Mouse (Mus musculus) hematopoietic stem cell, adult 5-6 weeks (primary cell): ENCODE data around the gene Rhbdl2. TPM values are rescaled to one million over a fixed set of nuclear protein-coding genes. Genes with fewer than 3 reads are reported as not detected.

Experiments used
- ATAC-seq, 2 experiments: fragments of 125-278 bp in 1 of 2; replicated peaks in 1 of 2; 2 replicates each; pipeline ENCODE4 v1.8.0; 2016 to 2017; ENCODE audit warnings: inconsistent platforms in 2 of 2, mild to moderate bottlenecking in 2 of 2, moderate number of reproducible peaks in 2 of 2, low read depth in 1 of 2, moderate TSS enrichment in 1 of 2; ENCODE audit not compliant: low FRiP score in 2 of 2, poor library complexity in 2 of 2, severe bottlenecking in 2 of 2, insufficient read depth in 1 of 2, low TSS enrichment in 1 of 2
- total RNA-seq: library from RNA; stranded (forward); fragments of 172-1452, 232-1000 nt; gene quantifications from 2 replicates; pipeline ENCODE4 v1.2.3, GENCODE M21; 2017

Rhbdl2 gene
- total RNA-seq, 1 experiment from 2014 or later = not detected

DNA sequence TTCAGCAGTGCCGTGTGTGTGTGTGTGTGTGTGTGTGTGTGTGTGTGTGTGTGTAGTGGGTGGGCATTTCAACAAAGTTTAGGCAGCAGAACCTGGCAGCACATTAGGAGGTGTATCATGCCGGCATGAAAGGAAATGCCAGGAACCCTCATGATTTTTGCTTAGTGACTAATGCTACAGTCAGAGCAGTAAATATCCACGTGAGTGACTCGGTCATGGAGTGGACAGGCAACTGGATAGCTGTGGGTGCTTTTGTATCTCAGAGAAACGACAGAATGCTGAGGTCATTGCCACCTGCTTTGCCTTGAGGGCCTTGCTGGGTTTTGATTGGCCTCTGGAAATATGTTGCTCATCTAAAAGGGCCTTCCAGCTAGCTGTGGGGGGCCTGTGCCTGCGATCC, 16.0 kb downstream of the Rhbdl2 start:
- no peak for ATAC-seq

DNA sequence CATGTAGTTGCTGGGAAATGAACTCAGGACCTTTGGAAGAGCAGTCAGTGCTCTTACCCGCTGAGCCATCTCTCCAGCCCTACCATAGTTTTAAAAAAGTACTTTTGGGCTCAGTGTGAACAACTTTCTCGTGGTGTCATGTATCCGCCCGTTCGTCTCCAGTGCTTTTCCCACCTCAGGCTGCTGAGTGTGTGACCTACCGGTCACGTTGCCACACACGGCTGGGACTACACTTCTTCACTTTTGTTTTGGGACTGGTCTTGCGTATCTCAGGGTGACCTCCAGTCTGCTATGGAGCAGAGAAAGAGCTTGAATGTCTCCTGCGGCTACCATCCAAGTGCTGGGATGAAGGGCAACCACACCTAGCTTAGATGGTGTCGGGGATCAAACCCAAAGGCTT, 20.6 kb downstream of the Rhbdl2 start:
- no peak for ATAC-seq

DNA sequence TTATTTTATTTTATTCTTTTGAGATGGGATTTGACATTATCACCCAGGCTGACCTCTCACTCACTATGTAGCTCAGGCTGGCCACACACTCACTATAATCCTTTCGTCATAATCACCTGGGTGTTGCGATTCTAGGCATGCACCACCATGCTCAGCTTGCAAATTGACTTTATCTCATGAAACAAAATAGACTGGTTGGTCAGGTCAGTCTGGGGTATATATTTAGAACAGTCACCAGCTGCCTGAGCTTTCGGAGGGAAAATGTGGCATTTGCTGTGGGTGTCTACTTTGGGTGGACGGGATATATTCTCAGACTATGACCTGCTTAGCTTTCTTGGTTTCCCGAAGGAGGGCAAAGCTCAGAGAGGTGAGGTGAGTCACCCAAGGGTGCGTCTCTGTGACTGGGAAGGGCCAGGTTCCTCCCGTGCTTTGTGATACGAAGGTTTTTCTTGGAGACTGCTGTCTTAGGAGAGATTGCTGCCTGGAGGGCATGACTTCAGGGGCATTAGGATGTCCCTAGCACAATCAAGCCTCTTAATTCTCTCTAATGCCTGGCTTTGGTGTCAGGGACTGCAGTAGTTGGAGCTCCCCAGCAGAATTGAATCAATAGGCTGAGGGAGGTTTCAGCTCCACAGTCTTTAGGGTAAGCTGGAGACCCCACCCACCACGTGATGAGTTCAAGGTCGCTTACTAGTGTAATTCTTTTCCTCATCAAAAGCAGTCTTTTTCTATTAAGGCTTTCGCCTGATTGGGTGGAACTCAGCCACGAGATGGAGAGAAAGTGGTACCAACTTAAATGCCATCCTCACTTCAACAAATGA, 23.0 kb downstream of the Rhbdl2 start:
- no peak for ATAC-seq

DNA sequence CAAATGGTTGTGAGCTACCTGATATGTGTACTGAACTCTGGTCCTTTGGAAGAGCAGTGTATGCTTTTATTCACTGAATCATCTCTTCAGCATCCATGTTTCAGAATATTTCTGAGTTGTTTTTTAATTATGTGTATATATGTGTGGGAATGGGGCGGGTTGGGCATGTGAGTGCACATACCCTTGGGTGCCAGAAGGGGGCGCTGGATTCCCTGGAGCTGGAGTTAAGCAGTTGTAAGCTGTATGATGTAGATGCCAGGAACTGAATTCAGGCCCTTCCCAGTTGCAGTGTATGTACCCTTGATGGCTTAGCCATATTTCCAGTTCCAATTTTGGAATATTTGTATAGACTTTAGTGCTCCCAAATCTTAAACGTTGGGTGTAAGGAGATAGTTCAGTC, 24.9 kb downstream of the Rhbdl2 start:
- ATAC-seq = no peak

DNA sequence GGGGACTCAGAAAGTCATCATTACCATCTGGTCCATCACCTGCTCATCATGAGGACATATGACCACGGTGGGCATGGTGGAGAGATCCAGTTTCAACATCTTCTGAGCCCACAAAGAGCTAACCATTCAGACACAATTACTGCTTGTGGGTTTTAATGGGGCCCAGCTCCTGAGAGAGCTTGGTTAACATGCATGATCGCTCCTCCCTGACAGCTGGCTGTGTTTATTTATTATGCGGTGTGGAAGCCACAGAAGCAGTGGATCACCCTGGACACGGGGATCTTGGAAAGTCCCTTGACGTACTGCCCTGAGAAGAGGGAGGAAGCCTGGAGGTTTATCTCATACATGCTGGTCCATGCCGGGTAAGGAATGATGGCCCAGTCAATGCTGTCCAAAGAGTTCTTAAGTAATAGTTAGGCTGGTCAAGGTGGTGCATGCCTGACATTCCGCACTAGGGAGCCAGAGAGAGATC, 26.4 kb downstream of the Rhbdl2 start:
- no peak for ATAC-seq

DNA sequence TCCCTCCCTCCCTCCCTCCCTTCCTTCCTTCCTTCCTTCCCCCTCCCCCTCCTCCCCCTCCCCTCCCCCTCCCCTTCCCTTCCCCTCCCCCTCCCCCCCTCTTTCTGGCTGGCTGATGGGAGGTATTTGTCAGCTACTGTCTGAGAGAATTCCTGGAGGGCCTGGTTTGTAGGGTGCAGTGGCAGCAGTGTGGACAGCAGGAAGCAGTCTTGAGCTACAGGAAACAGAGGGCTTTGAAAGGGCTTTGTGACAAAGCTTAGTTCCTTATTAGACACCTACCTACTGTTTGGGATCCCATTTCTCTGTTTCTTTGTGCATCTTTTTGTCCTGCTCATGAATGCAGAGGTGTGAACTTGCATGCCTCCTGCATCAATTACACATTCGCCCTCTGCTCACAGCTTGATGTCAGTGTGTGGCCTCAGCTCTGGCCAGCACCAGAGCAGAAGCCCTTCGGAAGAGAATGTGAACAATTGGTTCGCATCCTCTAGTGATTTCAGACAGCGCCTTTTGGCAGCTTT, 31.5 kb downstream of the Rhbdl2 start:
- ATAC-seq = no peak

DNA sequence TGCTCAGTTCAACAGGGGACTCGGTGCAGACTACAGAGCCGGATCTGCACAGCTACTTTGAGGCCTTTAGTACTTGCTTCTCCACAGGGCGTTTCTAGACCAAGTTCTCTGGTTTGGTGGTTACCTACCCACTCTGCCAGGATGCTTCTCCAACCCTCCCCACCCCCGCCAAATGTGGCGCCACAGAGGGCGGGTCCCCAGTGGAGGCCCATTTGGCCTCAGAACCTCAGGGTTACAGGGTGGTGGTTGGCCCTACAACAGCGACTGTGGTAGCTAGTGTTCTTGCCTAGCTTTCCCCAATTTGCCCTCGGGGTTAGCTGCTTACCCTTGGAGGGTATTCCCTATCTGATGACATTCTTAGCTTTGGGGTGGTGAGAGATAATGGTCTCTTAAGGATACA, 54.5 kb downstream of the Rhbdl2 start:
- ATAC-seq = no peak

DNA sequence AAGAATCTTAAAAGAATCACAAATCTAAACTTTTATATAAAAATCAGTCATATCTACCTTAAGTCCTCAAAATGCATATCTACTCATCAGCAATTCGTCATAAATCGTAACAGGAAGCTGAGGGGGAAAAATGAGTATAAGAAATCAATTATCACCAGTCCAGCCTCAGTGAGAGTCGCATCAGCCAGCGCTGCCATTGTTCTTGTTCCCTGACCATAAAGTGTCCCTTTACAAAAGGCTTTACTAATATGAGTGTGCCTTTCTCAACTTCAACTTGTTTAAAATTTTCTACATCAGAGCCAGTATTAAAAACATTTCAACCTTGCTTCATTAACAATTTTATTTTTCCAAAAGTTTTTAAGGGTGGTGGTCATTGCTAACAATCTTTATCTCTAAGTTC, 69.2 kb downstream of the Rhbdl2 start:
- no peak for ATAC-seq

DNA sequence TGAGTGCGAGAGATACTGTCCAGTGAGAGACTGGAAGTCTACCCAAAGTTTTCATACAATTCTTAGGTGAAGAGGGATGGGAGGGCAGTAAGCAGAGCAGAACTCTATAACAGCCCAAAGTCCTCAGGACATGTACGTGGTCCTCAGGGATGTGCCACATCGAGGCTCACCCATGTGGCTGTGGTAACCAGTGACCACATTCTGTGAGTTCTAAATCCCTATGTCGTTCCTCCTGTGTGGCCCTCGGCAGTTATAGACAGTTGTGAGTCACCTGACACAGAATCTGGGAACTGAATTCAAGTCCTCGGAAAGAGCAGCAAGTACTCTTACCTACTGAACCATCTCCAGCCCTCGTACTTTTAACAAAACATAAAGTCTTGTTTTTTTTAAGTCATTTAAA, 70.4 kb downstream of the Rhbdl2 start:
- ATAC-seq = no peak

DNA sequence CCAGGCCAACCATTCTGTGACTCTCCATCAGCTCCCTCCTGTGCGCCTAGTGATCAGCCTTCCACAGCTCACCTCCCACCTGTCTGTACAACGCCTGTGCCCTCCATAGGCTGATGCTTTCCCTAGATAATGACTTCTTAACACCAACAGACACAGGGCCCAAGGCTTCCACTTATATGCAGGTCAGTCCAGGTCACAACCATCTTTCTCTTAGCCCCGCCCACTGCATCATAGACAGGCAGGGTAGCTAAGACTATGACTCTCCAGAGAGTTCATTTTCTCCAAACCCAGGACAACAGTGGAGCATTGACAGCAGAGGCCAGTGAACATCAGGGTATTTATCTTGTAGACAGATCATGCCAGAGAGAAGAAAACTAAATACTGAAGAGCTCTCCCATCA, 71.7 kb downstream of the Rhbdl2 start, which contains the start of gene 4933427I04Rik:
4933427I04Rik (plus strand) TSS at position 301 of the 400 bp plus-strand sequence.
- no peak for ATAC-seq

DNA sequence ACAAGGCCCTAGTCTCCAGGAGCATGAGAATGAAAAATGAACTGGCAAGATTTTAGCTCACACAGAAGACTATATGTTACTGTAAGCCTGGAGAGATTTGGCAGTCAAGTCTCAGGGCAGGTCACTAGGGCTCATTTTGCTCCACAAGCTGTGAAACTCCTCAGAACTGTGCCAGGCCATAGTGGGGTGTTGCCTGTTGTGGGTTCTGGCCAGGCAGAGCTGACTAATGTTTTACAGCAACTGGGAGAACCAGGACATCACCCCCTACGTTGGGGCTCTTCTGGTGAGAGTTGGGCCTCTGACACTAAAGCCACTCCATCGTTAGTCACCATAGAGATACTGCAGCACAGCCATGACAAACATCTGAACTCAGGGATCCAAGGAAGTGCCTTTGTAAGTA, 72.1 kb downstream of the Rhbdl2 start:
- ATAC-seq = no peak

DNA sequence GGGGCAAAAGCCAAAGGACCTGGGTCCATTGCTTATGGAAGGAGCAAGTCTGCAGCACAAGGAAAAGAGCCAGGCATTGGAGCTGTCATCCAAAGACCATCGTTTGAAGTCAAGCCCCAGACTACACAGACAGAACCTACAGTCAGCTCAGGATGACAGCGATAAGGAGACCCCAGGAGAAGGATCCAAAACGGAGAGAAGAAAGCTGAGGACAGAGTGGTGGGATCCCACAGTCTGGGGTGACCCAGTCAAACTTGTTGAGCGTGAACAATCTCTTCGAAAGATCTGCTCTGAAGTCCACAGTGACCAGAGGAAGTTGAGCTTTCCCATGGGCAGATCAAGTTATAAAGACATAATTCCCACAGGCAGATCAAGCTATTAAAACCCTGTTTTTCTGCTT, 72.9 kb downstream of the Rhbdl2 start:
- no peak for ATAC-seq

Other genes starting within 250 kb of the Rhbdl2 start
- 290 and 328 TPM in 2 replicates for gene Macf1, start 103.5 kb upstream of the Rhbdl2 start, total RNA-seq
- gene Ndufs5, start 69.7 kb upstream of the Rhbdl2 start, total RNA-seq = 82.3 and 157 TPM in 2 replicates
- 21.4 and 22.0 TPM in 2 replicates for gene Akirin1, start 37.5 kb upstream of the Rhbdl2 start, total RNA-seq
- not detected in 2 replicates for gene 4933427I04Rik, start 71.8 kb downstream of the Rhbdl2 start, total RNA-seq
- gene Mycbp, start 117.0 kb downstream of the Rhbdl2 start, total RNA-seq = 18.4 and 19.9 TPM in 2 replicates
- gene Rragc, start 129.6 kb downstream of the Rhbdl2 start, total RNA-seq = 38.6 and 48.7 TPM in 2 replicates
- gene 4930535I16Rik, start 130.1 kb downstream of the Rhbdl2 start, total RNA-seq = not detected in 2 replicates